Mouse (Mus musculus): Measurements from ENCODE around the gene Kcnmb1.

Gene Kcnmb1

GRCm38 (mm10) chr11:34002593-34002965 is 39.8 kb downstream of the Kcnmb1 start:
- no peak for DNase-seq

GRCm38 (mm10) chr11:34007616-34008015 is 44.8 kb downstream of the Kcnmb1 start:
- DNase-seq: no peak

DNA sequence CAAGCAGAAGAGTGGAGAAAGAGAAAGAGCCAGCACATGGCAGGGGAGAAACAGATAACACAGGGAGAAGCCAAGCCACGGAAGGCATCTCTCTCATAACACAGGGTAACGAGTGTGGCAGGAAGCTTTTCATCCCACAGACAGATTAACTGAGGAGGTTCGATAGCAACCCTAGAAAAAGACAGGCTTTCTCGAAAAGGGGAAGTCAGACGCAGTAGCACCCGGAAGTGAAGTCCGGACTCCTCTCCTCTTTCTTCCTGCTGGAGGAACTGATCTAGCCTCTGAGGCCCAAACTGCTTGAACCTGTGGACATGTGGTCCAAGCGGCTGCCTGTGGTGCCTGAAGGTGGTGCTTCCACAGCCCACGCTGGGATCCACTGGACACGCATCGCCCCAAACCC is 45.4 kb downstream of the Kcnmb1 start:
- peak; percentile 68 to 69 for DNase-seq

DNA sequence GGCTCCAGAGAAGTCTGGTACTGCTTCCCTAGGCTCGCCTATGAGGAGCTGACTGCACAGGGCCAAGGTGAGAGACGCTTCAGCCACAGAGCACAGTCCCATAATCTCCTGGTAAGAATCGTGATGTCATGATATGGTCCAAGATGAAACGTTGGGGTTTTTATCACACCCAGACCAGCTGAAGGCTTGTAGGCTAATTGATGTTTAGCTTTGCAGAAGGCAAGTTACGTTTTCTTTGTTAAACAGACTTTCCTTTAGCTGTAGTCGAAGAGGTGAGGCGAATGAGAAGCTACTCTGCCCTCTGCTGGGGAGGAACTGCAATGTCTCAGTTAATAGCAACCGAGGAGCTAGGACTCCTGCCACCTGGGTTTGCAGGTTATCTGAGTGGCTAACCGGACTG is 45.9 kb downstream of the Kcnmb1 start:
- DNase-seq: peak; percentile 76 to 81

DNA sequence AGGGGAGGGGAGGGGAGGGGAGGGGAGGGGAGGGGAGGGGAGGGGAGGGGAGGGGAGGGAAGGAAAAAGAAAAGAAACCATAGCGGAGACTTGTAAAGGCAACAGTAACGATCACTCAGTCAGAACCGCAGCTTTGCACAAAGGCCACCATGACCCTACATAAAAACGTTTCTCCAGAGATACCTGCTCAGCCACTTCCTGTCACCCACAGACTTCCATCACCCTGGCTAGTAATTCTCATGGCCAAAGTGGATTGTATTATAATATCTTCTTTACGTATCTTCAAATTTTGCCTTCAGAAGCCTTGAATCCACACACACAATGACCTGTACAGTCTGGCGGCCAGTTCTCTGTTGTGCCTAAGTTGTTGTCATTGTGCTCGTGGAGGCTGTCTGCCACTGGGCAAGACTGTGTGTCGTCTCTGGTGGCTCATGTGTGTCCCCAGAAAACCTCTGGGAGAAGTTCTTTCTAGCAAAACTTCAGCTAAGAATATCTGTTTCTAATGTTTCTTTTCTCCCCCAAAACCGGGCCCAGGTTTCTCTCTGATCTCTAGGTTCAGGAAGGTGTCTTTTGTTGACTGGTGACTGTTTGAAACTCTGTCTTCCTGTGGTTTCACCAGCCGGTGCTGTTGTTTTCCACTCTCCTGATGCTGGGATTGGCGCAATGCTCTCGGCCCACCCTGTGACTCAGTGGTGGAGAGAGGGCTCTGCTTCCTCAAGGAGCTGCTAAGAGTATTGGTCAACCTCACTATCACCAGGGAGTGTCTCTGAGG is 46.7 kb downstream of the Kcnmb1 start:
- no peak for DNase-seq

DNA sequence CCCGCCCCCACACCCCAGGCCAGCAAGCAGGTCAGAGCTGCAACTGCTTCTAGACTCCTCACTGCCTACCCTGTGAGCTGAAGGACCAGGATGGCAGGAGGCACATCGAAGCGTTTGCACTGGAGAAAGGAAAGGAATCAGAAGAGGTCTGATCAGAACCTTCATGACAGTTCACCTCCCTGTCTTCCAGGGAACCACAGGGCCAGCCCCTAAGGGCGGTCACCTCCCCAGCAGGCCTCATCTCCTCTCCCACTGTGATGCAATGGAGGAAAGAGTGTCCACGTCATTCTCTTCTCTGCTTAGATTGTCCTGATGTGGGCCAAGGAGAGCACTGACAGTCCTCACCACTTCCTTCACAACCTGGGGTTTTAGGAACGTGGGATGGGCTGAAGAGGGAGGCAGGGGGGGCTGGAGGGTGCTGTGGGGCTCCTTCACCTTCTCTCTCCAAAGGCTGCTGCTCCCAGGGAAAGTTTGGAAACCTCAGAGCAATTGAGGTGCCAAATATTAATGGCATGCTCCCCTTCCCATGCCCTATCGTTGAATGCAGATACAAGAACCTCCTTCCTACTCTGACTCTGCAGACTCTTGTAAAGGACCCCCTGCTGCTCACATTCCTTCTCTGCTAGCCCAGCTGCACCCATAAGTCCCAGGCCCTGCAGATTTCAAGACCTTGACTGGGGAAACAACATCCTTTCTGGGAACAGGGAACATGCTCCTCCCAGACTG is 47.5 kb downstream of the Kcnmb1 start:
- no peak for DNase-seq

GRCm38 (mm10) chr11:34010859-34011172 is 48.0 kb downstream of the Kcnmb1 start:
- no peak for DNase-seq

GRCm38 (mm10) chr11:34012007-34012652 is 49.3 kb downstream of the Kcnmb1 start:
- no peak for DNase-seq

All from B cell, adult 2 months (primary cell).